Mouse (Mus musculus) MEL (cell line): ENCODE data around the gene Phxr2. TPM values are rescaled to one million over a fixed set of nuclear protein-coding genes. Genes with fewer than 3 reads are reported as not detected.

Experiments used
- DNase-seq: peaks from one replicate; pipeline ENCODE4 v3.0.0; 2011; ENCODE audit warnings: low read depth, low spot score
- H3K27ac ChIP-seq: 2 replicates; pipeline ENCODE4 v1.5.1; 2012; ENCODE audit warnings: low read depth, mild to moderate bottlenecking, control low read depth, low read length, moderate library complexity; ENCODE audit not compliant: control insufficient read depth
- H3K27me3 ChIP-seq, 2 experiments: fragments of 150-350 bp in 1 of 2; sonication (generic) in 1 of 2; 2 replicates each; pipeline ENCODE4 v1.6.1; 2012; ENCODE audit warnings: low read length in 2 of 2, mild to moderate bottlenecking in 2 of 2, improper control_type of control experiment in 1 of 2, moderate library complexity in 1 of 2; ENCODE audit not compliant: insufficient read depth in 2 of 2, control insufficient read depth in 1 of 2
- H3K36me3 ChIP-seq, 2 experiments: 2 replicates each; pipeline ENCODE4 v1.6.1; 2012 to 2014; ENCODE audit warnings: low read length in 2 of 2, improper control_type of control experiment in 1 of 2, inconsistent platforms in 1 of 2, mild to moderate bottlenecking in 1 of 2; ENCODE audit not compliant: insufficient read depth in 2 of 2, control insufficient read depth in 1 of 2
- H3K4me1 ChIP-seq, 2 experiments: fragments of 150-350 bp in 1 of 2; sonication (generic) in 1 of 2; 2 replicates each; pipeline ENCODE4 v1.6.1; 2012; ENCODE audit warnings: low read length in 2 of 2, improper control_type of control experiment in 1 of 2, mild to moderate bottlenecking in 1 of 2; ENCODE audit not compliant: insufficient read depth in 2 of 2, control insufficient read depth in 1 of 2
- H3K4me3 ChIP-seq, 2 experiments: fragments of 150-350 bp in 1 of 2; sonication (generic) in 1 of 2; 2 replicates each; pipeline ENCODE4 v1.5.1; 2012; ENCODE audit warnings: low read depth in 2 of 2, low read length in 2 of 2, mild to moderate bottlenecking in 2 of 2, moderate library complexity in 2 of 2, control low read depth in 1 of 2, improper control_type of control experiment in 1 of 2; ENCODE audit not compliant: control insufficient read depth in 1 of 2, insufficient read depth in 1 of 2
- H3K79me2 ChIP-seq: 2 replicates; pipeline ENCODE4 v1.6.1; 2012; ENCODE audit warnings: mild to moderate bottlenecking, low read length, moderate library complexity; ENCODE audit not compliant: control insufficient read depth, poor library complexity, insufficient read depth
- H3K9ac ChIP-seq: 2 replicates; pipeline ENCODE4 v1.6.1; 2012; ENCODE audit warnings: low read depth, mild to moderate bottlenecking, control low read depth, low read length, moderate library complexity; ENCODE audit not compliant: control insufficient read depth, poor library complexity, severe bottlenecking
- H3K9me3 ChIP-seq: fragments of 150-350 bp; sonication (generic); replicated peaks from 2 replicates; pipeline ENCODE4 v1.6.1; 2012; ENCODE audit warnings: mild to moderate bottlenecking, low read length, improper control_type of control experiment, moderate library complexity; ENCODE audit not compliant: insufficient read depth
- BHLHE40 ChIP-seq: IDR thresholded peaks from 2 replicates; pipeline ENCODE4 v1.6.1; 2012; ENCODE audit warnings: low read depth, mild to moderate bottlenecking, inconsistent platforms, low read length, improper control_type of control experiment, borderline replicate concordance
- CTCF ChIP-seq, 3 experiments: IDR thresholded peaks in 2 of 3; conservative IDR thresholded peaks in 1 of 3; 2 replicates each; pipeline ENCODE4 v1.5.1; 2011 to 2012; ENCODE audit warnings: low read length in 3 of 3, low read depth in 2 of 3, mild to moderate bottlenecking in 2 of 3, improper control_type of control experiment in 1 of 3, inconsistent platforms in 1 of 3, mixed read lengths in 1 of 3, moderate library complexity in 1 of 3; ENCODE audit not compliant: control insufficient read depth in 1 of 3, insufficient read depth in 1 of 3, poor library complexity in 1 of 3, severe bottlenecking in 1 of 3
- E2F4 ChIP-seq: IDR thresholded peaks from 2 replicates; pipeline ENCODE4 v1.6.1; 2011; ENCODE audit warnings: low read depth, low read length, improper control_type of control experiment, borderline replicate concordance
- ELF1 ChIP-seq: IDR thresholded peaks from 2 replicates; pipeline ENCODE4 v1.6.1; 2014; ENCODE audit warnings: low read depth, mild to moderate bottlenecking, inconsistent platforms, low read length, improper control_type of control experiment, moderate library complexity
- EP300 ChIP-seq, 2 experiments: IDR thresholded peaks; 2 replicates each; pipeline ENCODE4 v1.6.1; 2011; ENCODE audit warnings: improper control_type of control experiment in 2 of 2, low read length in 2 of 2, low read depth in 1 of 2, mild to moderate bottlenecking in 1 of 2
- ETS1 ChIP-seq: IDR thresholded peaks from 2 replicates; pipeline ENCODE4 v1.6.1; 2012; ENCODE audit warnings: low read depth, mild to moderate bottlenecking, inconsistent platforms, low read length, improper control_type of control experiment, moderate library complexity
- GABPA ChIP-seq: IDR thresholded peaks from 2 replicates; pipeline ENCODE4 v1.6.1; 2012; ENCODE audit warnings: low read depth, mild to moderate bottlenecking, inconsistent platforms, low read length, improper control_type of control experiment, moderate library complexity
- GATA1 ChIP-seq: IDR thresholded peaks from 2 replicates; pipeline ENCODE4 v1.6.1; 2011; ENCODE audit warnings: low read depth, low read length, improper control_type of control experiment
- HCFC1 ChIP-seq: IDR thresholded peaks from 2 replicates; pipeline ENCODE4 v1.6.1; 2012; ENCODE audit warnings: low read depth, mild to moderate bottlenecking, inconsistent platforms, low read length, improper control_type of control experiment, moderate library complexity
- MAX ChIP-seq: IDR thresholded peaks from 2 replicates; pipeline ENCODE4 v1.6.1; 2011; ENCODE audit warnings: low read length, improper control_type of control experiment
- MEF2A ChIP-seq: IDR thresholded peaks from 2 replicates; pipeline ENCODE4 v1.6.1; 2014; ENCODE audit warnings: low read depth, mild to moderate bottlenecking, inconsistent platforms, low read length, improper control_type of control experiment; ENCODE audit not compliant: poor library complexity, insufficient replicate concordance, severe bottlenecking; ENCODE audit errors: extremely low read depth
- POLR2AphosphoS5 ChIP-seq: IDR thresholded peaks from 2 replicates; pipeline ENCODE4 v1.6.1; 2012; ENCODE audit warnings: low read depth, borderline replicate concordance, mild to moderate bottlenecking, inconsistent platforms, low read length, moderate library complexity, mixed read lengths
- RAD21 ChIP-seq: IDR thresholded peaks from 2 replicates; pipeline ENCODE4 v1.6.1; 2011; ENCODE audit warnings: mild to moderate bottlenecking, low read depth, low read length, improper control_type of control experiment
- SIN3A ChIP-seq: IDR thresholded peaks from 2 replicates; pipeline ENCODE4 v1.6.1; 2012; ENCODE audit warnings: low read length, improper control_type of control experiment, inconsistent platforms
- UBTF ChIP-seq: IDR thresholded peaks from 2 replicates; pipeline ENCODE4 v1.6.1; 2012; ENCODE audit warnings: low read depth, mild to moderate bottlenecking, inconsistent platforms, low read length, improper control_type of control experiment, moderate library complexity, borderline replicate concordance; ENCODE audit not compliant: insufficient read depth
- USF1 ChIP-seq: IDR thresholded peaks from 2 replicates; pipeline ENCODE4 v1.6.1; 2014; ENCODE audit warnings: low read depth, mild to moderate bottlenecking, inconsistent platforms, low read length, improper control_type of control experiment, moderate library complexity
- ZC3H11A ChIP-seq: IDR thresholded peaks from 2 replicates; pipeline ENCODE4 v1.6.1; 2012; ENCODE audit warnings: low read depth, mild to moderate bottlenecking, inconsistent platforms, low read length, improper control_type of control experiment
- ZKSCAN1 ChIP-seq: IDR thresholded peaks from 2 replicates; pipeline ENCODE4 v1.6.1; 2012; ENCODE audit warnings: low read depth, mild to moderate bottlenecking, inconsistent platforms, low read length, improper control_type of control experiment, moderate library complexity
- ZMIZ1 ChIP-seq: IDR thresholded peaks from 2 replicates; pipeline ENCODE4 v1.6.1; 2012; ENCODE audit warnings: low read depth, mild to moderate bottlenecking, inconsistent platforms, low read length, improper control_type of control experiment, moderate library complexity
- ZNF384 ChIP-seq: IDR thresholded peaks from 2 replicates; pipeline ENCODE4 v1.6.1; 2012; ENCODE audit warnings: low read depth, mild to moderate bottlenecking, inconsistent platforms, low read length, improper control_type of control experiment
- polyA plus RNA-seq, 2 experiments: library from polyadenylated mRNA; stranded (reverse) in 1 of 2; unstranded in 1 of 2; fragments of >175 nt in 1 of 2; fragments of >200 nt in 1 of 2; gene quantifications; 2 replicates each; pipeline versions ENCODE4 v1.2.1 to v1.2.4; 2012; ENCODE audit warnings: low replicate concordance in 2 of 2, low read depth in 1 of 2; ENCODE audit not compliant: insufficient read length in 2 of 2, insufficient read depth in 1 of 2, missing spikeins in 1 of 2
- total RNA-seq: library from RNA; depleted of rRNA; stranded (reverse); fragments of 300-350 nt; gene quantifications from 2 replicates; pipeline ENCODE4 v1.2.3, GENCODE M21; 2012

Gene Phxr2
- total and polyA plus RNA-seq, 3 experiments, result not detected

GRCm38 (mm10) chr10:99136337-99136736 lies 10.2 kb upstream of the Phxr2 start:
- no peaks in the 10 kb centered on the region for H3K4me1 ChIP-seq
- DNase-seq, result no peak
- H3K27ac ChIP-seq, result no peak overlapping the region
- no peak overlapping the region for H3K9ac ChIP-seq
- no peaks in the 10 kb centered on the region for H3K36me3 ChIP-seq
- TF ChIP-seq CTCF (IDR thresholded peaks at IDR 0.05 in 2 of 3, conservative IDR thresholded peaks at IDR 0.05 in 1 of 3; ENCODE audit: control insufficient read depth in 1 of 3, insufficient read depth in 1 of 3, low read depth in 2 of 3, low read length in 3 of 3, poor library complexity in 1 of 3, severe bottlenecking in 1 of 3), result no peak
- TF ChIP-seq ZNF384, result no peak
- TF ChIP-seq USF1, result no peak
- no peak for TF ChIP-seq E2F4
- no peak for TF ChIP-seq ZKSCAN1
- no peak for TF ChIP-seq HCFC1
- no peak for TF ChIP-seq GATA1
- TF ChIP-seq BHLHE40, result no peak
- TF ChIP-seq RAD21, result no peak
- no peak for TF ChIP-seq ZMIZ1
- TF ChIP-seq EP300 (IDR thresholded peaks at IDR 0.05; ENCODE audit: low read depth in 1 of 2, low read length in 2 of 2), result no peak
- no peak for TF ChIP-seq SIN3A
- TF ChIP-seq ZC3H11A, result no peak
- TF ChIP-seq ELF1, result no peak
- no peak for TF ChIP-seq MAX
- no peak overlapping the region for H3K4me3 ChIP-seq
- no peaks in the 10 kb centered on the region for H3K27me3 ChIP-seq
- no peaks in the 10 kb centered on the region for H3K79me2 ChIP-seq
- no peaks in the 10 kb centered on the region for H3K9me3 ChIP-seq

- Histone ChIP-seq H3K27me3 (no peaks in the 10 kb centered on the region), H3K36me3 (no peaks in the 10 kb centered on the region), H3K9ac (no peak overlapping the region), H3K79me2 (no peaks in the 10 kb centered on the region), H3K27ac (no peak overlapping the region), H3K4me3 (no peak overlapping the region), H3K4me1 (no peaks in the 10 kb centered on the region), H3K9me3 (no peaks in the 10 kb centered on the region)
- TF ChIP-seq MEF2A (no peak), GABPA (no peak), UBTF (no peak), GATA1 (no peak), ETS1 (no peak), USF1 (no peak), POLR2AphosphoS5 (no peak)
- no peak for DNase-seq
These were observed 7.3 kb upstream of the Phxr2 start for GRCm38 (mm10) chr10:99133321-99133875.
